Mouse (Mus musculus) 3T3-L1 (cell line): Measurements from ENCODE around the gene Gdap2.
A peak's percentile ranks its signal among the peaks of the same experiment; 100 is the strongest.

ENCODE experiments used
- DNase-seq: peaks from one replicate; pipeline ENCODE4 v3.0.0-alpha.2; 2015; ENCODE audit warnings: low read depth, low spot score

Gene Gdap2

DNA sequence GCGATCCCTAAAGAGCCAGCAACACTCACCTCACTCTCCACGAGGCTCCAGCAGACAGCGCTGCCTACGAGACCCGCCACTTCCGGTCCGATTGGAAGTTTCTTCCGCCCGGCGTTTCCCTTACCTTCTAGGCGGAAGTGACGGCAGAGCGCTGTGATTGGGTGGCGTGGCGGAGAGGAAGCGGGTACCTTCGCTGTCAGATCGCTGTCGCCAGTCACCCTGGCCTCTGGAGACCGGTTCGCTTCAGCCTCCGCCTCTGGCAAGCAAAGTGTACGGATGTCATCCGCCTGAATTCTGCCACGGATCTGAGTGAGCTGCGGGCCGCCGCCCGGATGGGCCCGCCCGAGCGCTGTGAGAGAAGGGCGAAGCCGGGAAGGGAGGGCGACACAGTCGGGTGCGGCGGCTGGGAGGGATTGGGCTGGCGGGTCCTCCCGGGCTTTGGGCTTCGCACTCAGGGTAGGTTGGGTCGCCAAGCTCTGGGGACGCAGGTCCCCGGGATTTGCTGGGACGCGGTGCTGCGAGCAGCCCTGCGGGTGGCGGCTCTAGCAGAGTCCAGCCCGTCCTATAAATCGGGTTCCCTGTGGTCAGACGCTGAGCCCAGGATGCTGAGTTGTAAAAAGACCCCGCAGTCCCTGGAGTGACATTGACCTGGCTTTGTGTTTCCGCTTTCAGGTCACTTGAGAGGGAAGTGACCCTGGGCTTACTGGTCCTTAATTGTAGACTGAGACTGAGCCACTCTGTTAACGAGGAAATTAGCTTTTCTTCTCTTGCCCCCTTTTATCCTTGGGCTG, at the start of gene Gdap2, which contains the start of gene Wdr3:
Gene Gdap2, plus strand, starts transcription at position 67 of the 791 bp plus-strand sequence.
Gene Wdr3, minus strand, starts transcription at position 93 of the 791 bp plus-strand sequence.
- DNase-seq = peak; percentile 96

GRCm38 (mm10) chr3:100118681-100119080, 43.5 kb upstream of the Gdap2 start:
- DNase-seq = no peak

DNA sequence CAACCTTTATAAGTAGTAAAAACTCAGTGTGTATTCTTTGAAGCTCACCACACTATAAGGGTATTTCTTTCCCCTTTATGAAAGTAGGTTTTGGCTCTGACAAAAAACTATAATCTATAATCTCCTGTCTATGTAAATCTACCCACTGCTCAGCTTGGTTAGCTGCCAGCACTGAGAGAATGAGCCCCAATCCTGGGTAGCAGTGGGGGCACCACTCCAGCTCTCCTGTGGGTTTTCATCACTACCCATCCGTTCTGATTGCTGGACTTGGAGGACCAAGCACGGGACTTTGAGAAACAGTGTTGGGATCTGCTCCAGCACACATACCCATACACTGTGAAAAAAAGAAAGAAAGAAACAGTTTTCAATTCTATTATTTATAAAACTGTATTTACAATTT, 40.2 kb upstream of the Gdap2 start:
- no peak for DNase-seq

- peak; percentile 8 for DNase-seq
These were observed 39.7 kb upstream of the Gdap2 start for GRCm38 (mm10) chr3:100122445-100122844.

- DNase-seq = no peak
These were observed 1.3 kb upstream of the Gdap2 start for GRCm38 (mm10) chr3:100160682-100161445.

DNA sequence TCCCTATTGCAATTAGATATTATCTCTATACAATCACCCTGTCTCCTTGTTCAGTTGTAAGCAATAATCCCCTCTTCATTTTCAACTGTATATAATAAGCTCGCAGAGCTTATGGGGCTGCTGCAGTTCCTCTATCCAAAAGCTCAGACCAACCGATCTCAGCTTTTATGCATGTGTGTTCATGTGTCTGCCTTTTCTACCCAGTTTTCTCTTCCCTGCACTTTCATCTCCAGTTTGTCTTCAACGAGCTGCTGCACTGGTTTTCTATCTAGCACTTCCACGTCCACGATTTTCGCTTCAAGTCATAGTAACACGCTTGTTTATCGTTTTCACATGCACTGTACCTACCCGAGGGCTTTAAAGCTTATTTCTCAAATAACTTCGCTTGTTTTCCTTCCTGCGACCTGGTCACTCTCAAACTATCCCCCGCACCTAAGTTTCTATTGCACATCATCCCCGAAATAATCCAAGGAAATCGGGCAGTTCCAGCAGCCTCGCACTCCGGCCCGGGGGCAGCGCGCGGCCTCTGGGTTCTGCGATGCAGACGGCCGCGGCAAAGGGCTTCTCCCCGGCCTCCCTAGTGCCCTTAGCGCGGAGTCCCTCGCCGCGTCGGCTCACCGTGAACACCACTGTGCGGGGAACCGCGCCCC, 391 bp upstream of the Gdap2 start:
- DNase-seq = no peak

GRCm38 (mm10) chr3:100163556-100163955, 1.4 kb downstream of the Gdap2 start:
- peak; percentile 57 for DNase-seq

DNA sequence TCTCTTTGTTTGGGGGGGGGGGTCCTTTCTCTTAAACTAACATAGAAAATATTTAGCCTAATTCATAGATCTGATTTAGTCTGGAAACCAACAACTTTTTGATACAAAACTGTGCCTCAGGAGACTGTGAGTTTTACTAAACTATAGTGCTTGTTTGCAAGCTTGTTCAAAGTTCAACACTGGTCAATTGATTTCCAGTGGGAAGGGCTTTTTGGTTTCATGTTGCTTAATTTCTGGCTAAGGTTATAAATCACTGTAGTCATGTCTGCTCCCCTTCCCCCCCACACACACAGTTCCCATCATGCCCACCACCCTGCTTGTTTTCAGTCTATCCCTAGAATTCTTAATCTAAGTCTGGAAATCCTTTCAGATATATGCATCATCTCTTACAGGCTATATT, 2.8 kb downstream of the Gdap2 start:
- DNase-seq = no peak

- no peak for DNase-seq
These were observed 13.8 kb downstream of the Gdap2 start for GRCm38 (mm10) chr3:100176031-100176430.

GRCm38 (mm10) chr3:100180471-100180870, 18.3 kb downstream of the Gdap2 start:
- no peak for DNase-seq

GRCm38 (mm10) chr3:100189444-100189843, 27.3 kb downstream of the Gdap2 start:
- peak; percentile 89 for DNase-seq

GRCm38 (mm10) chr3:100189861-100190260, 27.7 kb downstream of the Gdap2 start:
- DNase-seq = no peak

DNA sequence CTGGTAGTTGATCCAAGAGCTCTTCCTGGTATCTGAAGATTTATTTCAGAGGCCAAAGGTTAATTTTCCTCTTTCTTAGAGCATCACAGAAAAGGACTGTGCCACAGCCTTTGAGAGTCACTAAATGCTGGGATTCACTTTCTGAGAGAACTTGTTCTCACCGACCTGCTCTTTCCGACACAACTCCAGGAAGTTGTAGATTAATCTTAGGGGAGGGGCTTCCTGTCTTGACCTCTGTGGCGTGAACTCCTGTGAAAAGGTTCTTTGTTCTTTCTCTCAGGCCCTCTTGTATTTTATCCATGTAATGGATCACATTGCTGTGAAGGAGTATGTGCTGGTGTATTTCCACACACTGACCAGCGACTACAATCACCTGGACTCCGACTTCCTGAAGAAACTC, 32.0 kb downstream of the Gdap2 start:
- no peak for DNase-seq

DNA sequence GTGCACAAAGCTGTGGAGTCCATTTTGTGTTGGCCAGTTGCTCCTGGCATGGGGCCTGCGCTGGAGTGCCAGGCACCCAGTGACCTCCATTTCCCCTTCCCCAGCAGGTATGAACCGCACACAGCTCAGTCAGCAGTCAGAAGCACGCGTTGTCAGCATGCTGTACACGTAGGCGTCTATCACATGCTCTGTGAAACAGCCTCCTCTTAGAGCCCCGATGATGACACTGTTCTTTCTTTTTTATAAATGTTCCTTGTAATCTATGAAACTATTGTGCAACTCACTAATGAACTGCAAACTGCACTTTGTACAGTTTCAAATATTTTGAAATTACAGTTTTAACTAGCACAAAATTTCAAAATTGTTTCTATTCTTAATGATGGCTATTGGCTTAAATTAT, 39.4 kb downstream of the Gdap2 start:
- DNase-seq = no peak

GRCm38 (mm10) chr3:100206973-100207372, 44.8 kb downstream of the Gdap2 start:
- DNase-seq = no peak

DNA sequence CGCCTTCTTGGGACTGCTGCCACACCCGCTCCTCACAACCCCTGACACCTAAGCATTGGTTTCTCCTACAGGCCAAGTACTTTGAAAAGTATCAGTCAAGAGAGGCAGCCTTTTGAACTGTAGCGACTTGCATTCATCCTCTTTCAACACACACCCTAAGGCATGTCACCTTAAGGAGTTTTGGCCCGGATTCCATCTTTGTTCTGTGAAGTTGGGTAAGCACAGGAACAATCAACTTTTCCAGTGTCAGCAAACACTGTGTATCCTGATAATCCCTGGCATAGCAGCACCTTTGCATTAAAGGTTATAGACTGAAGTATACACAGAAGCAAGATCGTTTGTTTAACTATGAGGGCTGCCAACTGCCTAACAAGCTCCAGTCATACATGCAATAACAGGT, 53.3 kb downstream of the Gdap2 start:
- no peak for DNase-seq

GRCm38 (mm10) chr3:100225326-100225959, 63.3 kb downstream of the Gdap2 start:
- no peak for DNase-seq

DNA sequence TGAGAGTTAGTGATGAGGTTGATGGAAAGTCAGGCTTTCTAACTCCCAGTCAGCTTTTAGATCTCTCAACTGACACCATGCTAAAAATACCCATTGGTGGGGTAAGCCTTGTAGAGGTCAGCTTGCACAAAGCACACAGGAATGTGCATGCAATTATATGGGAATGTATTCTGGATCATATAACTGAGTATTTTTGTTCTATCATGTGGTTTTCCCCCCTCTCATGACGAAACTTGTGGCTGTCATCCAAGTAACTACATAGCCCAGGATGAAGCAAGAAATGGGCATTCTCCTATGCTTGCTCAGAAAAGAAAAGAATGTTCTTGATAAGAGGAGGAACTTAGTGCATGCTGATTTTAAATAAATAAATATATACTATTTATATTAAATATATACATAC, 65.3 kb downstream of the Gdap2 start:
- DNase-seq = peak; percentile 97

- no peak for DNase-seq
These were observed 66.8 kb downstream of the Gdap2 start for GRCm38 (mm10) chr3:100228981-100229380.

GRCm38 (mm10) chr3:100236725-100237436, 74.7 kb downstream of the Gdap2 start:
- no peak for DNase-seq

DNA sequence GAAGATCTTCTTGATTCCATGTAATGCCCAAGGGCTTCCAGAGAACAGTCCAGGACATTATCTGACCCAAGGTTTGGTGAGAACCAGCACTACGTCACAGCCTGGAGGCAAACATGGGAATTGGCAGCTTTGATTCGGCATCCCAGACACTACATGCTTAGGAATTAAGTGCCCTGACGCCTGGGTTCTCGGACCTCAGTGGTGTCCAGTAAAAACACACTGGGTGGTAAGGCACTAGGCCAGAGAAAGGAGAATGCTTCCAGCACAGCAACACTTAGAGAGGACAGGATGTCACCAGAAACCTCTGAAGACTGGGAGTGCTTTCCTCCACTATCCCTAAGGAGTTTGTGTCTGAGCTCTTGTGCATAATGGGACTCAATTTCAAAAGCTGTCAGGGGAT, 80.0 kb downstream of the Gdap2 start:
- DNase-seq = no peak
